Mouse (Mus musculus) brain, embryonic 14.5 days (tissue): Measurements from ENCODE around the gene Ddx27.

Source experiments
- CTCF ChIP-seq: fragments of 200-500 bp; IDR thresholded peaks from 2 replicates; pipeline ENCODE4 v1.5.1; 2012; ENCODE audit warnings: inconsistent platforms, mild to moderate bottlenecking, moderate library complexity, borderline replicate concordance; ENCODE audit not compliant: insufficient read depth, insufficient read length; ENCODE audit errors: extremely low read depth
- POLR2A ChIP-seq: fragments of 200-500 bp; IDR thresholded peaks from 2 replicates; pipeline ENCODE4 v1.6.1; 2012; ENCODE audit warnings: mild to moderate bottlenecking, inconsistent platforms, borderline replicate concordance; ENCODE audit not compliant: poor library complexity, insufficient read depth, insufficient read length, severe bottlenecking; ENCODE audit errors: extremely low read depth

DNA sequence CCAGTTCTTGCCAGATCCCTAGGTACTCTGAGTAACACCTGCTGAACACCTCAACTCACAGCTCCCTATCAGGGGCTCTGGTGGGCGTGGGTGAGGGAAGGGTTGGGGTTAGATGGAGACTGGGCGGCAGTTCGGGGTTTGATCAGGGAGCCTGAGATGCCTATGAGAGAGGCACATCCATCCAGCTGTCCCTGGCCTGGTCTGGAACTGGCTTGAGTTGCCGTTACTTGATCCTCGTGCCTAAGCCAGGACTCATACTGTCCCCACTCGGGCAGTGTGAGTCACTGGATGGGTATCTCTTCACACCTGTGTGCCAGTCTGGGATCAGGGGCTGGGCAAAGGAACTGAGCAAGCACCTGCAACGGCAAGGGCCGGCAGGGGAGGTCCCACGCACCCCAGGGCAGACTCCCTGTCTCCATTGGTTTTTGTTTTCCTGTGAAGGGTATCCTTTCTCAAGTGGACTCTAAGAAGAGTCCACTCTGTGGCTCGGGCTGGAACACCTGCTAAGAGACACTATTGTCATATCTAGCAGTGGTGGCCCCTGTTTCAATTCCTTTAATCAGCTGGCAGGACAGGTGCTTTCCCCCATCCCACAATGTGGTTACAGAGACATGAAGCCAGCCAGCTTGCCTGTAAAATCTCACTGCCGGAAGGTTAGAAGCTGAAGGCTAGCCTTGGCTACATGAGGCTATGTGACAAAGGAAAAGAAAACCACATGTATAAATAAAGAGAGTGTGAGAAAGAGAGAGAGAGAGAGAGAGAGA, 62.4 kb downstream of the Ddx27 start:
- TF ChIP-seq CTCF (no peak), POLR2A (no peak)
